Mouse (Mus musculus) embryonic facial prominence, embryonic 10.5 days (tissue): Measurements from ENCODE around the gene Top2a. TPM values are rescaled to one million over a fixed set of nuclear protein-coding genes. Genes with fewer than 3 reads are reported as not detected.

ENCODE experiments used
- DNase-seq: peaks from one replicate; pipeline ENCODE4 v3.0.0-alpha.2; 2017; ENCODE audit warnings: low spot score
- H3K27ac ChIP-seq: fragments of 300-500 bp; sonication (generic); replicated peaks from 2 replicates; pipeline ENCODE4 v1.5.1; 2016; ENCODE audit warnings: mild to moderate bottlenecking
- H3K27me3 ChIP-seq: fragments of 300-500 bp; sonication (generic); replicated peaks from 2 replicates; pipeline ENCODE4 v1.6.1; 2016; ENCODE audit warnings: low read depth, mild to moderate bottlenecking; ENCODE audit not compliant: poor library complexity, severe bottlenecking
- H3K36me3 ChIP-seq: fragments of 300-500 bp; sonication (generic); replicated peaks from 2 replicates; pipeline ENCODE4 v1.6.1; 2016; ENCODE audit warnings: mild to moderate bottlenecking, moderate library complexity
- H3K4me1 ChIP-seq: fragments of 300-500 bp; sonication (generic); 2 replicates; pipeline ENCODE4 v1.6.1; 2016
- H3K4me3 ChIP-seq: fragments of 300-500 bp; sonication (generic); 2 replicates; pipeline ENCODE4 v1.5.1; 2016; ENCODE audit warnings: mild to moderate bottlenecking, moderate library complexity
- H3K9me3 ChIP-seq: fragments of 300-500 bp; sonication (generic); 2 replicates; pipeline ENCODE4 v1.6.1; 2016; ENCODE audit warnings: mild to moderate bottlenecking
- WGBS: fragments of 180-500 bp; shearing (Covaris S2); methylation state at CpG from one replicate; pipeline ENCODE4 v1.1.7; 2016; 5-methylcytosine and 5-hydroxymethylcytosine counted together
- polyA plus RNA-seq: library from polyadenylated mRNA; unstranded; fragments of >200 nt; fragmentation: Nextera tagmentation; extraction: Ambion mirVana; gene quantifications from 2 replicates; pipeline ENCODE4 v1.2.1, GENCODE M21; 2016

Gene Top2a
- polyA plus RNA-seq, 1 experiment from 2014 or later, result 336 TPM

DNA sequence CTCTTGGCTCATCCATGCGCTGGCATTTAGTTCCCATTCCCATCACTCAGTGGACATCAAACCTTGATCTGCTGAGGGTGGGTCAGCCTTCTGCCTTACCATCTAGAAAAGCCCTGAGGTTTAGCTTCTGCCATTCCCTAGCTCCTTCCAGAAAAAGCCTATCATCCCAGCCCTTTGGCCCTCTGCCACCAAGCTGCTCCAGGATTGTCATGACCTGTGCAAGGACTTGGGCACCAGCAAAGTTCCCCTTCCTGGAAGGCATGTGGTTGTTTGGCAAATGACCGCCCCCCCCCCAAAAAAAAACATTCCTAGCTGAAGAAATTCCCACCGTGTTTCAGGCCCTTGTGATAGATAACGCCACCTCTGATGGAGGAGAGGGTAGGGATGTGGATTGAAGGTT is 31.2 kb upstream of the Top2a start:
- Histone ChIP-seq H3K4me3 (peak overlapping the region; percentile 16), H3K27ac (peak overlapping the region; percentile 80), H3K27me3 (no peaks in the 10 kb centered on the region), H3K36me3 (peaks cover 41% of the 10 kb centered on the region), H3K4me1 (peaks cover 59% of the 10 kb centered on the region), H3K9me3 (peaks cover 9% of the 10 kb centered on the region; the same call in 1 of the 2 replicates)
- DNase-seq, result peak; percentile 48
- WGBS, result 35% methylated on average over 4 of the region's 4 CpGs

- 66% methylated on average over 2 of the region's 2 CpGs for WGBS
- H3K4me1 ChIP-seq, result peaks cover 78% of the 10 kb centered on the region
- DNase-seq, result no peak
- H3K27ac ChIP-seq, result peak overlapping the region; percentile 85
- H3K9me3 ChIP-seq, result no peaks in the 10 kb centered on the region
- H3K36me3 ChIP-seq, result peaks cover 90% of the 10 kb centered on the region
- peak overlapping the region; percentile 89; the same call in 1 of the 2 replicates for H3K4me3 ChIP-seq
- no peaks in the 10 kb centered on the region for H3K27me3 ChIP-seq
Observed at GRCm38 (mm10) chr11:99047643-99048042, 23.7 kb upstream of the Top2a start.

GRCm38 (mm10) chr11:99047120-99047519 is 23.1 kb upstream of the Top2a start:
- Histone ChIP-seq H3K27ac (peak overlapping the region; percentile 85), H3K4me1 (peaks cover 80% of the 10 kb centered on the region), H3K36me3 (peaks cover 85% of the 10 kb centered on the region), H3K4me3 (peak overlapping the region; percentile 89; the same call in 1 of the 2 replicates), H3K9me3 (no peaks in the 10 kb centered on the region), H3K27me3 (no peaks in the 10 kb centered on the region)
- WGBS, result 39% methylated on average over 5 of the region's 5 CpGs
- peak; percentile 66 for DNase-seq

DNA sequence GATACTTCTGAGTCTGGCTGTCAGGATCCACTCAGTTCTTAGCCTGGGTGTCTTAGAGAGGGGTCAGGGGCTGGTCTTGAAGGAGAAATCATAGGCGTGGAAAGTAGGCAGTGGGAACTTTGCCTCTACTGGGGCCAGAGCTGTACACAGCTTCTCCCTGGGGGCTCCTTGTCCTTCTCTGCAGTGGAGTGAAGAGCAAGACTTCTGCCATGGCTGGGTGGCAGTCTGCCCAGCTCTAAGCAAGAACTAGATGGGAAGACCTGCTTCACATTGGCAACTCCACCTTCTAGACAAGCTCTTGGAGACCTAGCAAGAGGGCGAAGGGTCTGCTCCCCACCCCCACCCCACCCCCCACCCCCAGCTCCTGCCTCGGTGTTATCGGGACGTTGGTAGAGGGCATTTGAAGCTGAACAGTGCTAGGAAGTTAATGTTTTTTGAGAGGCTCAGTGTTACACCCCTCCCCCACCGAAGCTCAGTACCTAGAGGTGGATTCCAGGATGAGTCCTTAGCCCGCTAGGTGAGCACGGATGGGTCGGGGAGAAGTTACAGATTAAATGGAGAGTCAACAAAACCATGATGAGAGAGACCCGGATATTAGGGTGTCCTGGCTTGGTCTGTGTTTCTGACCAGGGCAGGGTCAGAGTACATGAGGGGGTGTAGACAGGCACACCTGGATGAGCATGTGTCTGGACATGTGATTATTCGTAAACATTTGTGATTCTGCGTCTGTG is 21.3 kb upstream of the Top2a start:
- peak overlapping the region; percentile 49; the same call in 1 of the 2 replicates for H3K27ac ChIP-seq
- H3K4me1 ChIP-seq, result peaks cover 90% of the 10 kb centered on the region
- peak overlapping the region; percentile 89 for H3K4me3 ChIP-seq
- DNase-seq, result no peak
- H3K9me3 ChIP-seq, result no peaks in the 10 kb centered on the region
- H3K27me3 ChIP-seq, result no peaks in the 10 kb centered on the region
- H3K36me3 ChIP-seq, result peaks cover 67% of the 10 kb centered on the region
- 80% methylated on average over 12 of the region's 12 CpGs for WGBS

DNA sequence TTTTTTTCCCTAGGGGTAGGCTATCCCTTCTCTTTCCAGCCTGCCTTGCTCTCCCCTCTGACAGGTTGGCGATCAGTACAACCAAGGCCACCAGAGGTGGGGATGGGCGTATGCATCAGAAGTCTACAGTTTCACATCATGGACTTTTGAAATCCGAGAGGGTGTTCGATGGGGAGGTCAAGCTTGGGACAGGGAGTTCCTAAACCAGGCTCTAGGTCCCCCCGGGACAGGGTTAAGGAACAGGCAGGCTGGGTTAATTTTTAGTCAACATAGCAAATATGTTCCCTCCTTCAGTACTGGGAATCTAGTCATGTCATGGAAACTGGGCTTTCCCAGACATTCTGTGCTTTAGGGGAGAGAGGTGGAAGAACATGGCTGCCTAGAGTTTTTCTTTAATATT is 20.3 kb upstream of the Top2a start:
- peaks cover 57% of the 10 kb centered on the region for H3K36me3 ChIP-seq
- 59% methylated on average over 5 of the region's 5 CpGs for whole genome bisulfite sequencing
- peak overlapping the region; percentile 89 for H3K4me3 ChIP-seq
- H3K4me1 ChIP-seq, result peaks cover 96% of the 10 kb centered on the region
- no peak for DNase-seq
- no peaks in the 10 kb centered on the region for H3K27me3 ChIP-seq
- H3K27ac ChIP-seq, result 0 out of 2 replicates have a peak overlapping the region, but pooled peaks have one; percentile 8
- no peaks in the 10 kb centered on the region for H3K9me3 ChIP-seq

DNA sequence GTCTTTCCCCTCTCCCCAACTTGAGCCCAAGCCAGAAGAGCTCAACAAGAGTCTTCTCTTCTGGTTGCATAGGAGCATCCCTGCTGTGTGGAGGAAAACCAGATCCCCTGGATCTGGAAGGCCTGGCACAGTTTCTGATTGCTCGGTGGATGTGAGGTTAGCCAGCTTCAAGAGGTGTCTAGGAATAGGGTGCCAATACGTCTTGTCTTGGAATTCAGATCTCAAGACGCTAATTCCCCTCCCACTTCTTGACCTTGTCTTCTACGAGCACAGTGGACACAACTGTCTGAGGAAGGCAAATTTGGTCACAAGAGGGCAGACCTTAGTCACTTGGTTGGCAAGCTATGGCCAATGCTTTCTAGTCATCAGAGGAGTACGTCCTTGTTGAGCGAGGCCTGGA is 19.6 kb upstream of the Top2a start:
- H3K27ac ChIP-seq, result peak overlapping the region; percentile 98; the same call in 1 of the 2 replicates
- H3K4me1 ChIP-seq, result peaks cover 91% of the 10 kb centered on the region
- 69% methylated on average over 6 of the region's 6 CpGs for WGBS
- no peaks in the 10 kb centered on the region for H3K9me3 ChIP-seq
- H3K36me3 ChIP-seq, result peaks cover 50% of the 10 kb centered on the region
- H3K27me3 ChIP-seq, result no peaks in the 10 kb centered on the region
- DNase-seq, result no peak
- H3K4me3 ChIP-seq, result peak overlapping the region; percentile 89

DNA sequence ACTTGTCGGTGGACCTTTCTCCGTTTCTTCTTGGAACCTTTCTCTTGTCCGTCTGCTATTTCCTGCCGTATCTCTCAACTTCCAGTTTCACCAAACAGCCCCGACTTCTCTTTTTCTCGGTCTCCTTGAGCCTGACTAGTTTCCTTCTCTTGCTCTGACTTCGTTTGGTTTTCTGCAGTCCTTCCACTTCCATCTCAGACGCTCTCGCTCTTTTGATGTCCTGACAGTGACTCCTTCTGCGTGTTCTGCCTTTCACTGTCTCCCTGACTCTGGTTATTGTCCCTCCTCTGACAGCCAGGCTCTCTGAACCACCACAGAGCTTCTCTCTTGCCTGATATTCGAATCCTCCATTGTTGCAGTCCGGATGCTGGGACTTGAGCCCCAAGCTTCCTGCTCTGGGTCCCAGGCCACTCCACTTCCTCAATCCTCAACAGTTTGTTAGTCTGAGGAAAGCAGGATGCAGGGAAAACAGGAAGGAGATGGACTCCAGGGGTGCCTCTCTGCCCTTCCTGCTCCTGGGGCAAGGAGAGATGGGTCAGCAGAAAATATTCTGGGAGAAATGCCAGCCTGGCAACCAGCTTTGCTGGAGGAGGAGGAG is 18.9 kb upstream of the Top2a start:
- Histone ChIP-seq H3K27ac (peak overlapping the region; percentile 98), H3K27me3 (no peaks in the 10 kb centered on the region), H3K4me1 (peaks cover 86% of the 10 kb centered on the region), H3K9me3 (no peaks in the 10 kb centered on the region), H3K4me3 (peak overlapping the region; percentile 89), H3K36me3 (peaks cover 43% of the 10 kb centered on the region)
- WGBS, result 37% methylated on average over 12 of the region's 12 CpGs
- DNase-seq, result peak; percentile 43

- WGBS, result 44% methylated on average over 16 of the region's 16 CpGs
Observed at GRCm38 (mm10) chr11:99041841-99042780, 18.1 kb upstream of the Top2a start.

DNA sequence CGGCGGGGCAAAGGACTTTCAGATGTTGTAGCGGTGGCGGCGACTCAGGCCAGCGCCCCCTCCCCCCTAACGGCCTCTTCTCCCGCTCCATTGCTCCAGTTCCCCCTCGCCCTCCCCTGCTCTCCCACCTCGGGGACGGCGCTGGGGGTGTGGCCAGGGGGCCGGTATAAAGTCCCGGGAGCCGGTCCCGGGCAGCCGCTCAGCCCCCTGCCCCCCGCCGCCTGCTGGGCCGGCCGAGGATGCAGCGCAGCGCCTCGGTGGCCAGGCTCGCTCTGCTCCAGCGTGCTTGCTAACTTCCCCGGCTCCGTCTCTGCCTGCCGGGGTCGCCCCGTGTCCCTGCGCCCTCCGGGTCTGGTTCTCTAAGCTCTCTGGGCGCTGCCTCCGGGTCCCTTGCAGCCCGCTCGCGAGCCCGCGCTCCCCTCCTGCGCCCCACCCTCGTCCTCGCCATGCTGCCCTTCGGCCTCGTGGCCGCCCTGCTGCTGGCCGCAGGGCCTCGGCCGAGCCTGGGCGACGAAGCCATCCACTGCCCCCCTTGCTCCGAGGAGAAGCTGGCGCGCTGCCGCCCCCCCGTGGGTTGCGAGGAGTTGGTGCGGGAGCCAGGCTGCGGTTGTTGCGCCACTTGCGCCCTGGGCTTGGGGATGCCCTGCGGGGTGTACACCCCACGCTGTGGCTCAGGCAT is 17.2 kb upstream of the Top2a start, which contains the start of gene Igfbp4:
Gene Igfbp4 (plus strand): TSS at position 194 of the 679 bp plus-strand sequence.
- Histone ChIP-seq H3K4me3 (peak within 1 kb of the TSS; percentile 89), H3K27me3 (no peaks in the 10 kb centered on the region), H3K36me3 (peaks cover 29% of the 10 kb centered on the region), H3K27ac (peak within 1 kb of the TSS; percentile 98), H3K9me3 (no peaks in the 10 kb centered on the region), H3K4me1 (peaks cover 75% of the 10 kb centered on the region)
- WGBS, result under 1% methylated on average over 63 of the region's 63 CpGs
- DNase-seq, result peak; percentile 93

More at GRCm38 (mm10) chr11:99041841-99042780, 18.1 kb upstream of the Top2a start:
- peak overlapping the region; percentile 89 for H3K4me3 ChIP-seq
- H3K4me1 ChIP-seq, result peaks cover 82% of the 10 kb centered on the region
- H3K36me3 ChIP-seq, result peaks cover 35% of the 10 kb centered on the region
- DNase-seq, result no peak
- no peaks in the 10 kb centered on the region for H3K9me3 ChIP-seq
- peak overlapping the region; percentile 98 for H3K27ac ChIP-seq
- H3K27me3 ChIP-seq, result no peaks in the 10 kb centered on the region

DNA sequence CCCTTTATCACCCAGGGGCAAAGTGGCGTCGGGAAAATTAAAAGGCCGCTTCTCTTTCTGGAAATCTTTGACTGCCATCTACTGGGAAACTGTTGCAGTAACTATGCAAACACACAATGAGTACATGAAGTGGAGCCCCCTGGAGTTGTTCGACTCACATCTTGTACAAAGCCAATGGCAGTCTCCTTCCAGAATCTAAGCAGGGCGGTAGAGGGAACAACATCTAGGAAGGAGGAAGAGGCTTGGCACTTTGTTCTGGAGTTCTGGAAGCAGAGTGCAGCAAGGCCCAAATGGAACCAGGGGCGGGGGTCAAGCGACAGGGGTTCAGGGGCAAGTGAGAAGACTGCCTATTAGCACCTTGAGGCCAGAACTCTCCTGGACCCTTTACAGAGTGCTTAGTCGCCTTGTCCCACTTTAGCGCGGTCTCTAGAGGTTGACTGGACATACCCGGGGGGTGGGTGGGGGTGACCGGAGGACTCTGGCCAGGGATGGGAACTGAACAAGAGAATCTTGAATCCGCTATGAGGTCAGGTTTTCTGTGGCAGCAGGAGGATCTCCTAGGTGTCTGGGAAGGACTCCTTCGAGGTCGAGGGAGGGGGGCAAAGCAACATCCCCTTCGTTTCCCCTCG is 16.5 kb upstream of the Top2a start:
- Histone ChIP-seq H3K36me3 (peaks cover 21% of the 10 kb centered on the region), H3K27me3 (no peaks in the 10 kb centered on the region), H3K27ac (peak overlapping the region; percentile 98), H3K4me3 (peak overlapping the region; percentile 89), H3K4me1 (peaks cover 69% of the 10 kb centered on the region), H3K9me3 (no peaks in the 10 kb centered on the region)
- under 1% methylated on average over 17 of the region's 17 CpGs for WGBS
- DNase-seq, result peak; percentile 69

DNA sequence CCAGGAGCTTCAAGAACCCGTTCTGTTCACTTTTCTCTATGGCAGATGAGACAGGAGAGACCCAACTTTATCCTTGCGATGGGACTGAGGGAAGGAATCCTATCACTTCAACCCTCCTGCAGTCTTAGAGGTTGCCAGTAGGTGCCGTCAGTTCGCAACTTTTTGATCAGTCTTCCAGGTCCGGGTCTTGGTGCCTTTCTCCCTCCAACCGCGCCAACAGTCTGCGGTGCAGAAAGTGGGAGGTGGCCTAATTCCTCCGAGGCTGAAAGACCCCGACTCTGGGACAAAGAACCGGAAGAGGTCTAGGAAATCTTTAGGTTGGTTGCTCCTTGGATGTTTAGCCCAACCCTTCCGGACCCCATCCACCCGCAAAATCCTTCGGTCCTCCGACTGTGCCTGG is 15.8 kb upstream of the Top2a start:
- Histone ChIP-seq H3K27ac (peak overlapping the region; percentile 98), H3K36me3 (peaks cover 15% of the 10 kb centered on the region), H3K9me3 (no peaks in the 10 kb centered on the region), H3K4me3 (peak overlapping the region; percentile 89), H3K4me1 (peaks cover 62% of the 10 kb centered on the region), H3K27me3 (no peaks in the 10 kb centered on the region)
- peak; percentile 92 for DNase-seq
- under 1% methylated on average over 15 of the region's 15 CpGs for WGBS
